Mouse (Mus musculus): ENCODE results near the gene Serpina1e.
"Not testable (repeated sequence)": the region's sequence is repeated elsewhere in the genome, so short reads cannot be mapped to it uniquely, and the experiment has no call there.

The Serpina1e gene

DNA sequence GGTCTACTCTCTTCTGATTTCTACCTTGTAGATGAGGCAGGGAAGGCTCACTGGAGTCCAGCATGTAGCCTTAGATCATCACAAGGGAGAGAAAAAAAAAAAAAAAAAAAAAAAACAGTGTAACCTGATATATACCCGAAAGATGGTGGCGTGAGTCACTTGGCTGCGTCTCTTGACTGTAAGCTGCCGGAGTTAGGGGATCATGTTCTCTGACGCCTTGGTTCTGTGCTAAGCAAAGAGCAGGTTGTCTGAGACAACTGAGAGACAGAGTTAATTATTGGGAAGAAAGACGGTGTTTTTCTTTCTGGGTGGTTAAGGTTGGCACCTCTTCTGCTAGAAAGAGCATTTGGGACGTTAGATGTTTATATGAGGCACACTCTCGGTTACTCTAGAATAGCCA, 4.1 kb upstream of the Serpina1e start:
- no peak for DNase-seq (ENCODE audit: extremely low read depth, low read depth)

DNA sequence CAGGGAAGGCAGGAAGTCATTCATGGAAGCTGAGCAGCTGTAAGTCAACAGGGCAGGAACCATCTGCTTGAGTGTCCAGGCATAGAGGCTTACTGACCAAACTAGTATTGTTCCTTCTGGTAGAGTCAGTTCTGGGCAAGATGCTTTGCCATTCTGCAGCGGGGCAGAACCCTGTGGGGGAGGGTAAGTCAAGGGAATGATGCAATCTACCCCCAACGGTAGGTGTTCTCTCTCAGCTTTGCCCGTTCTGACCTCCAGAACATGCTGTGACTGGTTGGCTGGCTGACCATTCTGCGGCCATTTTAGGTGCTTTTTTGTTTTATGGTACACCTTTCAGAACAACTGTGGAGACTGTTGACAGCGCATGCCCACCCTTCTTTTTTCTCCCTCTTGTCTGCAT, 3.6 kb upstream of the Serpina1e start:
- DNase-seq (ENCODE audit: extremely low read depth, low read depth) = no peak

DNA sequence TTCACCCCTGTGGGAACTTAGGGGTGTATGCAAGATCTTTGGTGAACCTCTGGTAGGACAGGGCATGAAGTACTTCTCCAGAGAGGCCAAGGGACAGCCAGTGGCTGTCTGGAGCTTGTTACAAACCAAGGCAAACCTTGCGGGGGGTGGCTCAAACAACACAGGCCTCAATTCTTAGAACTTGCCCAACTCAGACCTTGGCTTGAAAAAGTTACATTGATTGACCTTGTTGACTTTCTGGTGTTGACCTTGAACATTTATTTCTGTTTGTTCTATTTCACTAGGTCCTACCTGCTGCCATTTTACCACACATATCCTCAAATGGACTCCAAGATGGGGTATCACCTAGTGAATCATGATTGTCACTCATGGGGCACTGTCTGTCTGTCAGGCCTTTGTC, 2.9 kb upstream of the Serpina1e start:
- DNase-seq (ENCODE audit: extremely low read depth, low read depth) = no peak

DNA sequence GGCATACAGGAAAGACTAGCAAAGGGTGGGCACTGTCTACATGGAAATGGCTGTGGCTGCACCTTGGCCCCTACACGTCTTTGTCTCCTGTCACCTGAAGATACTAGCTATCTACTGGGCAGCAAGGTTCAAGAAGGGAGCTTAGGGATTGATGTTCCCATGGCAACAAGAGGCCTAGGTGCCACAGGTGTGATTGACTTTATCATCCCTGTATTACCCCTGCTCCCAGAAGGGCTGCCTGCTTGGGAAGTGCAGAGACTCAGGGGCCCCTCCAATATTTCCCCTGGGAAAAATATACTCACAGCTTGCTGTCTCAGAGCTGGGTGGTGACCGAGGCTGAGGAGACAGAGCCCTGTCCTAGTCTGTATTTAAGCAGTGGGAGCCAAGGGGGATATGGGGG, 2.2 kb downstream of the Serpina1e start:
- not testable (repeated sequence) for DNase-seq (ENCODE audit: extremely low read depth, low read depth)

DNA sequence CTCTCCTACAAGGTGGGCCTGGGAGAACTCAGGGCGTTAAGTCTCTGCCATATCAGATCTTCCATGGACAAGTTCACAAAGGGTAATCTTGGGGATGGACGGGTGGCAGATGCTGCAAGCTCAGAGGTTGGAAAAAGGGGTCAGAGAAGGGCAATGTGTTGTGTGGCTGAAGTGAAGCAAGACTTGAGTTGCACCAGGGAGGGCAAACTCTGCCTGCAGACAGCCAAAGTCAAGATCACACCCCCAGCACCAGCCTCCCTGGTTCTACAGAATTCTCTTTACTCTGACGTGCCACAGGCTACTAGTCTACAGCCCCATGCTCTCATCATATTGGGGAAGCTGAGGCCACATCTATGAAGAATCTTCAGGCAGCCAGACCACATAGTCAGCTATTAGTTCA, 5.8 kb downstream of the Serpina1e start:
- not testable (repeated sequence) for DNase-seq (ENCODE audit: extremely low read depth, low read depth)

DNA sequence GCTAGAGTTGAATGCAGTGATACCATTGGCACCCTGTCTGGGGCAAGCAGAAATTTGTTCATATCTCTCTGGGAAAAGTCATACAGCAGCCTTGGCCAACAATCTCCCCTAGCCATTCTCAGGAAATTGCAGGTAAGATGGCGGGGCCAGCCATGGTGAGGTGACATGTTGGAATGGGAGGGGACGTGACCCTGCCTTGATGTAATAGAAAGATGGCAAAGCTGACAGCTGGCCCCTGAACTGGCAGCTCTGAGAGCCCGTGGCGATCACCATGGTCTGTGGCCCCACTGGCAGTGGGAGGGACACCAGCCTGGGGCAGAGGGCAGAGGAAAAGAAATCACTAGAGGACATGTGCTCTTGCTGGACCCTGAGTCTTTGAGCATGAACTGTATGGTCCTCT, 12.5 kb downstream of the Serpina1e start:
- DNase-seq (ENCODE audit: extremely low read depth, low read depth) = no peak

DNA sequence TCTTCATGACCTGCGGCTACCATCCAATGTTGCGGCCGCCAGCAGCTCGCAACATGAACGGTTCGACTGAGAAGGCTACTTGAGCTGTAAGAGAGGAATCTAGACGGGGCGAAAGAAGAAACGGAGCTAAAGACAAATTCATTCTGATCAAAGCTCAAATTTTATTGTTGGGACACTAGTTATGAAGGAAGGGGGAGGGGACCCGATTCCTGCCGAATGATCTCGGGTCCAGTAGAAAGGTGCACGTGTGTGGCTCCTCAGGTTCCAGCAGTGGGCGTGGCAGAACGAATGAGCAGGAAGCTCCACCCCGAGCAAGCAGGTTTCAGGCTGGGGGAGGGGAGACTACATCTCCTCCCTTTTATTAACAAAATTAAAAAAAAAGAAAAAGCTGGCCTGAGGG, 49.6 kb downstream of the Serpina1e start:
- DNase-seq (ENCODE audit: extremely low read depth, low read depth) = not testable (repeated sequence)

DNA sequence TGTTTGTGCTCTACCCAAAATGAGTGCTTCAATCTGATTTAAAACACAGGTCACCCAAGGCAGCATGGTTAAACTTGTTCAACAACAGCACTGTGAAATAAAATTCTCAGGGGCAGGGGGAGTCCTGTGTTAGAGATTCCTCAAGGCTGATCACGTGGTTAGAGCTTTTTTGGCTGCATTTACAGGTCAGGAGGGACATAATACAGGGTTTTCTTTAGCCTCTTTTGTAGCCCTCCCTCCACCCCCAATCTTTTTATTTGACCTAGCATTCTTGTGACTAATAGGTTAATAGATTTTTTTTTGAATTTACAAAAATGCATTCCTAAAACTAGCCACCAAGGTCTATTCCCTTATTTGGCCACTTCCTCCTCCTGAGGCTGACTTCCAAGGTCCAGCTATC, 51.0 kb downstream of the Serpina1e start:
- DNase-seq (ENCODE audit: extremely low read depth, low read depth) = not testable (repeated sequence)

DNA sequence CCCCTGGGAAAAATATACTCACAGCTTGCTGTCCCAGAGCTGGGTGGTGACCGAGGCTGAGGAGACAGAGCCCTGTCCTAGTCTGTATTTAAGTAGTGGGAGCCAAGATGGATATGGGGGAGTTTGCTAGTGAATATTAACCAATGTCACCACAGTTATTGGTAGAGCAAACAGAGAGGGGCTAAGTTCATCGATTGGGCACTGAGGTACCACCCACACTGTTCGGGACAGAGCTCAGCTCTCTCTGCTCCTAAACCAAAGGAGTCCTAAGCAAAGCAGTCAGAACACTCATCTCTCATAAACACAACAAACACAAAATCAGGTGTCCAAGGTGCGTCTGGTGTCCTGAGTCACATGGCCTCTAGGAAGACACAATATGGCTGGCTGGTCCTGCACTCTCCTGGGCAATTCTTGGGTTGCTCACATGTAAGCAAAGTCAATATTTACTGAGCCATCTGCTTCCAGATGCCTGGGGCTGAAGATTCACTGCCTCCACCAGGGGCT, 53.9 kb downstream of the Serpina1e start, which contains the start of gene Serpina1c:
Gene Serpina1c (minus strand): TSS at position 51 of the 504 bp plus-strand sequence.
- not testable (repeated sequence) for DNase-seq (ENCODE audit: extremely low read depth, low read depth)

DNA sequence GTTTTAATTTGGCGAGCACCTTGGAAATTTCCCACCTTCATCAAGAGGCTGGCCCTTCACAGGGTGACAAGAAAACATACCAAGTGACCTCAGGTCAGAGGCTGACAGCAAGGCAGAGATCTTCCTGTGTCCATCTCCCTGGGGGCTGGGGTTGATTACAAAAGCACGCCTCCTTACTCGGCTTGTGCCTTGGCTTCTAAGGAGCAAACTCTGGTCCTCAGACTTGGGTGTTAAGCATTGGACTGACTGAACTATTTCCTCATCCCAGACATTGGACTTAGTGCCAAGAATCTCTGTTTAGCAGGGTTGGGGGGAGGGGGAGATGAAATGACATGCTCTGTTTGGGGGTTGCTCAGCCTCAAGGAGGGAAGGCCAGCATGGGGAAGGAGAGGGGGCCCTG, 56.8 kb downstream of the Serpina1e start:
- DNase-seq (ENCODE audit: extremely low read depth, low read depth) = not testable (repeated sequence)

Data from MEL-GATA-1-ER (cell line).